Mouse (Mus musculus) activated CD4-positive, CD25-positive, alpha-beta regulatory T cell, adult 4 months (primary cell): ENCODE measurements around the gene Adamts12. TPM values are rescaled to one million over a fixed set of nuclear protein-coding genes. Genes with fewer than 3 reads are reported as not detected.

Experiments used
- ATAC-seq: one replicate; pipeline ENCODE4 v1.8.0; 2017
- polyA plus RNA-seq, 2 experiments: library from polyadenylated mRNA; unstranded; fragments of 100-300 nt; shearing (Covaris generic); gene quantifications; one replicate each; pipeline ENCODE4 v1.2.1; 2017

Gene Adamts12
- polyA plus RNA-seq, 2 experiments from 2014 or later, result 0.08 TPM; not detected in 1

DNA sequence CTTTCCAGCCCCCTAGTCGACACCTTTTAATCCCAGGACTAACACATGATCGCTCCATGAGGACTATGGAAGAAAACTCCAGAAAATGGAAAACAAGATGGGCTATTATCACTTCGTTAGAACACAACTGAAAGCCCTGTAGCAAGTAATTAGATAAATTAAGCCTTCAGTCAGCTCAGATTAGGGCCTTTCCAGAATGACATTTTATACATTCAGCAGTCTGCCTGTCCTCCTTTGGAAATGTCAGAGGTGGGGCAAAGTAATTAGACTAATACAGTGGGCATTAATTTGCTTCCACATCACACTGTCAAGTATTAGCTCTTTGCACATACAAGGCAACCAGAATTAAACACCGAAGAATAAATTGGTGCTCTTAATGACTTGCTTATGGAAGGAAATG, 233.4 kb downstream of the Adamts12 start:
- ATAC-seq, result no peak

GRCm38 (mm10) chr15:11317077-11317476, 252.5 kb downstream of the Adamts12 start:
- no peak for ATAC-seq

- ATAC-seq, result no peak
Measured at GRCm38 (mm10) chr15:11320481-11320880, 255.9 kb downstream of the Adamts12 start.

- ATAC-seq, result no peak
Measured at GRCm38 (mm10) chr15:11339467-11340180, 275.0 kb downstream of the Adamts12 start.

DNA sequence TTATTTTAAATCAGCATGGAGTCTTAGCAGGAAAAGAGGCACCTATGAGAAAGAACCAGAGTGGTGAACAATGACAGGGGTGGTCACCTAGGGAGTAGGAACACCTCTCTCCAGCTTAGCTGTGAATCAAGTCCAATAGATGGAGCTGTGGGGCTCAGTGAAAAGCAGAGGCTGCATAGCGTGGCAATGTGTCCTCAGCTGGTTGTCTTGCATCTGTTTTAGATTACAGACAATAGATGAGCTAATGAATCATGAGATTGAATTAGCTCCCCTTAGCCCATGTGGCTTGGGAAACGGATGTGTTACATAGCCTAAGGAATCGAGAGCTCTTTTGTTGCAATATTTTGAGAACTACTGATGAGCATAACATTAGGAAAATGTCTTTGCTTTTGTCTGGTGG, 291.3 kb downstream of the Adamts12 start:
- ATAC-seq, result no peak

DNA sequence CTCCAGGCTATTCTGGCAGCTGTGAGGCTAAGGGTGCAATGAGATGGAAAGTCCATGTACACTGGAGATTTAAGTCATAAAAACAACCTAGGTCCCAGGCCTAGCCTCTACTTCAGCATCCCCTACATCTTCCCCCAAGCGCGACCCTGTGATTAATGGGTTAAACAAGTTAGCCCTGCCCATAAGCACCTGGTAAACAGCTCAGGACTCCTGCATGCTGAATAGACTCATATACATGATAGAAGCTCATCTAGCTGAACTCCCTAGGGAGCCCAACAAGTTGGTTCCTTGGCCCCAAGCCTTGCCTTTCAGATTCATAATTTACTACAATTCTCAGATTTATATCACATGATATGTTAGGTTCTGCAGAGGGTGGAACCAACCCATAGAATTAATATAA, 292.9 kb downstream of the Adamts12 start:
- ATAC-seq, result no peak

DNA sequence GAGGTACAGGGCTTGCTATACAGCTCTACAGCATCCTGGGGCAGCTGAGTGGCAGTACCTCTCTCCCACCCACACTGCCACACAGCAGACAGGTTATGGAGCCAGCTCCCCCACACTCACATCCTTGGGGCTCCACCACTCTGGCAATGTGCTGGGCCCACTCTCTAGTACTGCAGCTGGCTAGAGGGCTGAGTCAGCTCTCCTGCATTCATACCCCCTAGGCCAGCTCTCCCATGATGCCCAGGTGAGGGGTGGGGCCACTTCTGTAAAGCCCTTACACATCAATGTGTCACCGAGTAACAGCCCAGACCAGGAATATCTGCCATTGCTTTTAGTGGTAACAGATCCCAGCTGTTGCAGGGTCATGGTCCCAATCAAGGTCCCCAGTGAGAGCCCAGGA, 296.3 kb downstream of the Adamts12 start:
- no peak for ATAC-seq

DNA sequence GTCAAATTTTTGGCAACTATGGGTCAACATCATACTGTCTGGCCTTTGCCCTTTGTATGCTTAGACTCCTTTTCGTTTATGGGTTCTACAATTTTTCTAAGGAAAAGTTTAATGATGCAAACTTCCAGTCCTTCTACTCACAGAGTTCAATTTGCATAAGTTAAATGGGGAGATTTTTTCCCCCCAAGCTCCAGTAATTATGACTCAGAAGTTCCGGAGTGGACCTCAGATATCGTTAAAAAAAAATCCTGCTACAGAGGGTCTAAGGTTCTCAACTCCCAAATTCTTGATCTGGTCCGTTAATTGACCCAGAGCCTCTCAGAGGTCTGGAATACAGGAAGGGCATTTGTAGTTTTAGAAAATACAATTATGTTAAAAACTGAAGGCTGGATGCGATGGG, 297.2 kb downstream of the Adamts12 start:
- no peak for ATAC-seq

- no peak for ATAC-seq
Measured at GRCm38 (mm10) chr15:11364112-11364511, 299.5 kb downstream of the Adamts12 start.

DNA sequence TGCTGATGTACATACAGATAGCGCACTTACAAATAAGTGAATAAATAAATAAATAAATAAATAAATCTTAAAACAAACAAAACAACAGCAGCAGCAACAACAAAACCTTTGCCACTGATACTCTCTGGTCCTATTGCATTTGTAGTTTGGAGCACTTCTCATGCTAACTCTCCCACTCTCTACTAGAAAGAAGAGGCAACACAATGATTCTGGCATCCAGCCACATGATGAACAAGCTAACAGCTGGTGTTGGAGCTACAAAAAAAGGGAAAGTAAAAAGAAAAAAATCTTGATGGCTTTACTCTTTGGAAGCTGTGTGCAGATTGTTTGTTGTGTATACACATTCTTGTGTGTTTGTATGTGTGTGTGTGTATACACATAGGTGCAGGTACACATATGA, 300.2 kb downstream of the Adamts12 start:
- ATAC-seq, result no peak

DNA sequence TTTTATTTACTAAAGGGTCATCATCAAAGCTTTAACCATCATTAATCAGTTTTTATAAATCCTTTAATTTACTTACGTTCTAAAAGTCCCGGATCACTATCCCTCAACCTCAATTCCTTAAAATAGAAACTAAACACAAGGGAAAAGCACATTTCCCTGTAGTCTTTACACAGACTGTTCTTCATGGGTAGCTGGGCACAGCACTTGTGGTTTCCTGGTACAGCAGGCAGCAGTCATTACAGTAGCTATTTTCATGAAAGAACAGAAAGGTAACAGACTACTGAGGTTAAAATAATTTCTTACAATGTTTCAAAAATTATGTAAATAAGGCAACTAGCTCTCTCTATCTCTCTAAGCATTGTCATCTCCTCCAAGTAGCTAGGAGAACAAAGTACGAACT, 305.0 kb downstream of the Adamts12 start:
- ATAC-seq, result no peak

GRCm38 (mm10) chr15:11370477-11371085, 306.0 kb downstream of the Adamts12 start:
- no peak for ATAC-seq

- ATAC-seq, result no peak
Measured at GRCm38 (mm10) chr15:11379431-11380086, 315.0 kb downstream of the Adamts12 start.

- no peak for ATAC-seq
Measured at GRCm38 (mm10) chr15:11380087-11380530, 315.5 kb downstream of the Adamts12 start.

GRCm38 (mm10) chr15:11380616-11381015, 316.0 kb downstream of the Adamts12 start:
- ATAC-seq, result no peak

- ATAC-seq, result no peak
Measured at GRCm38 (mm10) chr15:11382585-11382984, 318.0 kb downstream of the Adamts12 start.

- ATAC-seq, result no peak
Measured at GRCm38 (mm10) chr15:11383796-11384195, 319.2 kb downstream of the Adamts12 start.

DNA sequence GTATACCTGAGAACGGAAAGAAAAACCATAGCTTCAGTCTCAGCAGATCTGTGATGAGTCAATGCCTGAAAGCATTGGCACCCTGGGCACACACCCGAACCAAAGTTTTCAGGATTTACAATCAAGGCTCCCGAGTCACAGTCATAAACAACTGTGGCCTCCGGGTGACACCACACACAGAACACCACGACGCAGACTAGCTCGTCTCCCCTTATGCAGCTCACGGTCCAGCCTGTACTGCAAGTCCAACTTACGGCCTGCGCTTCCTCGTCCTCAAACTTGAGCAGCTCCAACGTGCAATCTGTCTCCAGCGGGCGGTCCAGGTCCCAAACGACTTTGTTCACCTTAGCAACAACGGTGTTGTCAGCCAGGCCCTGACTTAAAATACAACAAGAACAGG, 328.3 kb downstream of the Adamts12 start:
- no peak for ATAC-seq

DNA sequence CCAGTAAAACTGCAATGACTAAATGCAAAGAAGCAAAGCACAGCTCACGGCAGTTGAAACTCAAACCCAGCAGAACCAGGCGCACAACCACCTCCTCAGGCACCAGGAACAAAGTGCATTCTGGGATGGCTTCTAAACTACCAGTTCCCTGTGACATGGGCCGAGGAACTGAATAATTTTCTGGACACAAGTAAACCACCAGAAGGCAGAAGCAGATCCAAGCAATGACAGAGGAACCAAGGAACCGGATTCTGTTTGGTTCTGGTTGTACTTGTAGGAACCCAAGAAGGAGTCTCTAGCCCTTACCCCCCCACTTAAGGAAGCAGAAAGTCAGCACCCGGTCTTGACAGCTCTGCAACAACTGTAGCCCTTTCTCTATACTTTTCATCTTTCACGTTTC, 331.8 kb downstream of the Adamts12 start:
- no peak for ATAC-seq
